Mouse (Mus musculus): ENCODE data around the gene Map4k4. TPM values are rescaled to one million over a fixed set of nuclear protein-coding genes. Genes with fewer than 3 reads are reported as not detected.

The Map4k4 gene
- total and polyA plus RNA-seq, 3 experiments: 0.04 to 0.21 TPM; not detected in 1

GRCm38 (mm10) chr1:40033743-40034420 is 133.2 kb downstream of the Map4k4 start:
- no peaks in the 10 kb centered on the region for H3K36me3 ChIP-seq (ENCODE audit: control insufficient read depth in 1 of 2, insufficient read depth in 2 of 2, low read length in 2 of 2)
- no peak for DNase-seq (ENCODE audit: low read depth, low spot score)
- no peak overlapping the region for H3K4me3 ChIP-seq (ENCODE audit: control insufficient read depth in 1 of 2, insufficient read depth in 1 of 2, low read depth in 2 of 2, low read length in 2 of 2)
- no peaks in the 10 kb centered on the region for H3K4me1 ChIP-seq (ENCODE audit: control insufficient read depth in 1 of 2, insufficient read depth in 2 of 2, low read length in 2 of 2)
- no peak for TF ChIP-seq ZC3H11A (IDR thresholded peaks at IDR 0.05; ENCODE audit: low read depth, low read length)
- TF ChIP-seq POLR2A (IDR thresholded peaks at IDR 0.05; ENCODE audit: control insufficient read depth in 1 of 2, insufficient read depth in 1 of 2, low read depth in 1 of 2, low read length in 2 of 2, poor library complexity in 1 of 2): no peak
- TF ChIP-seq UBTF (IDR thresholded peaks at IDR 0.05; ENCODE audit: borderline replicate concordance, insufficient read depth, low read depth, low read length): no peak
- TF ChIP-seq TCF12 (IDR thresholded peaks at IDR 0.05; ENCODE audit: low read depth, low read length): no peak
- no peak for TF ChIP-seq MYB (IDR thresholded peaks at IDR 0.05; ENCODE audit: low read depth, low read length)
- no peak for TF ChIP-seq MYC (IDR thresholded peaks at IDR 0.05; ENCODE audit: low read depth, low read length)
- no peak for TF ChIP-seq USF1 (IDR thresholded peaks at IDR 0.05; ENCODE audit: low read depth, low read length)
- TF ChIP-seq GABPA (IDR thresholded peaks at IDR 0.05; ENCODE audit: low read depth, low read length): no peak
- no peak for TF ChIP-seq BHLHE40 (IDR thresholded peaks at IDR 0.05; ENCODE audit: borderline replicate concordance, low read depth, low read length)
- no peak for TF ChIP-seq ZKSCAN1 (IDR thresholded peaks at IDR 0.05; ENCODE audit: low read depth, low read length)
- no peak for TF ChIP-seq CTCF (IDR thresholded peaks at IDR 0.05 in 2 of 3, conservative IDR thresholded peaks at IDR 0.05 in 1 of 3; ENCODE audit: control insufficient read depth in 1 of 3, insufficient read depth in 1 of 3, low read depth in 2 of 3, low read length in 3 of 3, poor library complexity in 1 of 3, severe bottlenecking in 1 of 3)
- TF ChIP-seq ZNF384 (IDR thresholded peaks at IDR 0.05; ENCODE audit: low read depth, low read length): no peak
- no peak for TF ChIP-seq CHD1 (IDR thresholded peaks at IDR 0.05; ENCODE audit: low read depth, low read length)
- no peak overlapping the region for H3K27ac ChIP-seq (ENCODE audit: control insufficient read depth, low read depth, low read length)
- no peak overlapping the region for H3K9ac ChIP-seq (ENCODE audit: control insufficient read depth, low read depth, low read length, poor library complexity, severe bottlenecking)
- H3K27me3 ChIP-seq (ENCODE audit: control insufficient read depth in 1 of 2, insufficient read depth in 2 of 2, low read length in 2 of 2): no peaks in the 10 kb centered on the region
- H3K79me2 ChIP-seq (ENCODE audit: control insufficient read depth, insufficient read depth, low read length, poor library complexity): no peaks in the 10 kb centered on the region
- no peaks in the 10 kb centered on the region for H3K9me3 ChIP-seq (replicated peaks; ENCODE audit: insufficient read depth, low read length)

DNA sequence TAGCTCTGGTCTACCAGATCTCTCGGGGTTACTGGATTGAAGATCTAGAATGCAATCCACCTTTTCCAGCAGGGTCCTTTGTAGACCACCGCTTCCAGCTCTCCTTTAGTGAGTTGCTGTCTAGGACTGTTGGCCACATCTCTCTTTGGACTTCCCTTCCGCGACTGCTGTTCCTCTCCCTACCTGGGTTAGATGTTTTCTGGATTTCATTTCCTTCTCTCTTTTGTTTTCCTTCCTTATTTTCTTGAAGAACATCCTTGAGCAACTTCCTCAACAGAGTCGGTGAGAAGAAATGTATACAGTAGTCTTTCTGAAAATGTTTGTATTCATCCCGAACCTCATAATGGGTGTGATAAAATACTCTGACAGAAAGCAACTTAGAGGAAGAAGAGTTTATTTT is 137.1 kb downstream of the Map4k4 start:
- no peaks in the 10 kb centered on the region for H3K27me3 ChIP-seq (ENCODE audit: control insufficient read depth in 1 of 2, insufficient read depth in 2 of 2, low read length in 2 of 2)
- H3K9ac ChIP-seq (ENCODE audit: control insufficient read depth, low read depth, low read length, poor library complexity, severe bottlenecking): no peak overlapping the region
- H3K79me2 ChIP-seq (ENCODE audit: control insufficient read depth, insufficient read depth, low read length, poor library complexity): no peaks in the 10 kb centered on the region
- no peaks in the 10 kb centered on the region for H3K4me1 ChIP-seq (ENCODE audit: control insufficient read depth in 1 of 2, insufficient read depth in 2 of 2, low read length in 2 of 2)
- no peaks in the 10 kb centered on the region for H3K36me3 ChIP-seq (ENCODE audit: control insufficient read depth in 1 of 2, insufficient read depth in 2 of 2, low read length in 2 of 2)
- no peak overlapping the region for H3K27ac ChIP-seq (ENCODE audit: control insufficient read depth, low read depth, low read length)
- no peaks in the 10 kb centered on the region for H3K9me3 ChIP-seq (replicated peaks; ENCODE audit: insufficient read depth, low read length)
- no peak overlapping the region for H3K4me3 ChIP-seq (ENCODE audit: control insufficient read depth in 1 of 2, insufficient read depth in 1 of 2, low read depth in 2 of 2, low read length in 2 of 2)
- no peak for DNase-seq (ENCODE audit: low read depth, low spot score)
- no peak for TF ChIP-seq POLR2AphosphoS5 (IDR thresholded peaks at IDR 0.05; ENCODE audit: borderline replicate concordance, low read depth, low read length)
- TF ChIP-seq MXI1 (IDR thresholded peaks at IDR 0.05; ENCODE audit: low read depth, low read length): no peak
- TF ChIP-seq E2F4 (IDR thresholded peaks at IDR 0.05; ENCODE audit: borderline replicate concordance, low read depth, low read length): no peak
- TF ChIP-seq GATA1 (IDR thresholded peaks at IDR 0.05; ENCODE audit: low read depth, low read length): no peak
- TF ChIP-seq BHLHE40 (IDR thresholded peaks at IDR 0.05; ENCODE audit: borderline replicate concordance, low read depth, low read length): no peak
- no peak for TF ChIP-seq ETS1 (IDR thresholded peaks at IDR 0.05; ENCODE audit: low read depth, low read length)
- TF ChIP-seq MAX (IDR thresholded peaks at IDR 0.05; ENCODE audit: low read length): no peak
- TF ChIP-seq ELF1 (IDR thresholded peaks at IDR 0.05; ENCODE audit: low read depth, low read length): no peak
- no peak for TF ChIP-seq TBP (IDR thresholded peaks at IDR 0.05; ENCODE audit: low read depth, low read length)
- TF ChIP-seq SIN3A (IDR thresholded peaks at IDR 0.05; ENCODE audit: low read length): no peak
- no peak for TF ChIP-seq CHD1 (IDR thresholded peaks at IDR 0.05; ENCODE audit: low read depth, low read length)
- TF ChIP-seq ZNF384 (IDR thresholded peaks at IDR 0.05; ENCODE audit: low read depth, low read length): no peak
- no peak for TF ChIP-seq NRF1 (IDR thresholded peaks at IDR 0.05; ENCODE audit: insufficient read depth, low read depth, low read length, poor library complexity, severe bottlenecking)
- no peak for TF ChIP-seq CHD2 (IDR thresholded peaks at IDR 0.05; ENCODE audit: low read length)
- TF ChIP-seq MYC (IDR thresholded peaks at IDR 0.05; ENCODE audit: low read depth, low read length): no peak
- TF ChIP-seq RCOR1 (IDR thresholded peaks at IDR 0.05; ENCODE audit: low read depth, low read length): no peak
- no peak for TF ChIP-seq USF2 (IDR thresholded peaks at IDR 0.05; ENCODE audit: borderline replicate concordance in 1 of 2, insufficient read depth in 1 of 2, low read depth in 1 of 2, low read length in 2 of 2)
- TF ChIP-seq JUND (IDR thresholded peaks at IDR 0.05; ENCODE audit: low read depth, low read length): no peak
- no peak for TF ChIP-seq UBTF (IDR thresholded peaks at IDR 0.05; ENCODE audit: borderline replicate concordance, insufficient read depth, low read depth, low read length)

All from MEL (cell line).